In the genomic region with DNA sequence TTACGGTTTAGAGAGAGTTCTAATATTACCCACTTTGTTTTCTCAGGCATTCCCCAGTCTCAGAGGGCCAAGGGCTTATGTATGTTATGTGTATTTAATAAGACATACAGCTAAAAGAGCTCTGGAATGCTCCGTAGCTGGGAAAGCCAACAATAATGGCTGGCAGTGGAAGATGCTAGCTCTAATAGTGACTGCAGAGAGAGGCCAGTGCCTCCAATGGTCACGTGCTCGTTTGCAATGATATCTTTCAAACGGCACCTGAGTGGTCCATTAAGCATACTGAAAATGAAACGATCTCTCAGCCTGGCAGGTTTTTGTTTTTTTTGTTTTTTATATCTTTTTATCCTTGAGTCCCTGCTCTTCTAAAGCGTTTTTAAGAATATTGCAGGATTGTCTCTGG, we compare ENCODE assay signal across 20 mouse cellular contexts.
A peak's percentile ranks its signal among the peaks of the same experiment; 100 is the strongest.
DNase-seq lines count a peak whose midpoint lies in the region; ATAC-seq and TF ChIP-seq lines count a peak whose summit lies in the region.
"Had no signal": no experiment of that assay in that cellular context is flagged by ENCODE, and none has a peak within 500 bp of the region (broad histone marks: within the 10 kb centered on the region; RNA-seq: fewer than 3 reads in every experiment).

No protein-coding gene starts in this region.

- DNase-seq in brain, embryonic 14.5 days (ENCODE audit: low read depth): peak; percentile 76
- no peak for DNase-seq in right cerebral cortex, adult 2 months (ENCODE audit: low spot score in 2 of 2)
- no peak for DNase-seq in adrenal gland, postnatal 10 days
- DNase-seq in kidney, postnatal 36 days: no peak
- DNase-seq: adrenal gland, postnatal 14 days; cerebellum, adult 9-10 months; gastrocnemius, postnatal 14 days; layer of hippocampus, adult 9-11 months; liver; lung, adult 2 months; thymus, adult 18-20 months had no signal

- no peak overlapping the region for H3K9ac ChIP-seq in embryonic facial prominence, embryonic 13.5 days
- no peak overlapping the region for H3K9ac ChIP-seq in hindbrain, embryonic 15.5 days
- no peak overlapping the region for H3K9ac ChIP-seq in midbrain, embryonic 16.5 days (ENCODE audit: low read depth, low read length)
- H3K9ac ChIP-seq: embryonic facial prominence, embryonic 12.5 days had no signal

- no peak for TF ChIP-seq CTCF in brain, embryonic 14.5 days (IDR thresholded peaks at IDR 0.05; ENCODE audit: borderline replicate concordance, extremely low read depth, insufficient read depth, insufficient read length)

- no peaks in the 10 kb centered on the region for H3K9me3 ChIP-seq in embryonic facial prominence, embryonic 13.5 days
- H3K9me3 ChIP-seq in hindbrain, embryonic 15.5 days: no peaks in the 10 kb centered on the region
- no peaks in the 10 kb centered on the region for H3K9me3 ChIP-seq in midbrain, embryonic 16.5 days (replicated peaks; ENCODE audit: control insufficient read depth, low read length, poor library complexity, severe bottlenecking)
- H3K9me3 ChIP-seq: embryonic facial prominence, embryonic 12.5 days; heart, embryonic 10.5 days had no signal

- no peak overlapping the region for H3K27ac ChIP-seq in embryonic facial prominence, embryonic 13.5 days
- peak overlapping the region; percentile 72 for H3K27ac ChIP-seq in hindbrain, embryonic 15.5 days (replicated peaks)
- peak overlapping the region; percentile 82 for H3K27ac ChIP-seq in midbrain, embryonic 16.5 days (ENCODE audit: low read length)
- H3K27ac ChIP-seq: embryonic facial prominence, embryonic 12.5 days; heart, embryonic 10.5 days; kidney, postnatal 0 days; macrophage had no signal

- peaks cover 20% of the 10 kb centered on the region for H3K4me1 ChIP-seq in embryonic facial prominence, embryonic 13.5 days
- H3K4me1 ChIP-seq in hindbrain, embryonic 15.5 days (replicated peaks): peaks cover 21% of the 10 kb centered on the region
- H3K4me1 ChIP-seq in midbrain, embryonic 16.5 days (ENCODE audit: control insufficient read depth, insufficient read depth, low read length): peaks cover 10% of the 10 kb centered on the region

- no peak for TF ChIP-seq POLR2A in brain, embryonic 14.5 days (IDR thresholded peaks at IDR 0.05; ENCODE audit: borderline replicate concordance, extremely low read depth, insufficient read depth, insufficient read length, poor library complexity, severe bottlenecking)

- no peaks in the 10 kb centered on the region for H3K27me3 ChIP-seq in embryonic facial prominence, embryonic 13.5 days
- H3K27me3 ChIP-seq in hindbrain, embryonic 15.5 days: no peaks in the 10 kb centered on the region
- H3K27me3 ChIP-seq in midbrain, embryonic 16.5 days (ENCODE audit: control insufficient read depth, insufficient read depth, low read depth, low read length): no peaks in the 10 kb centered on the region
- H3K27me3 ChIP-seq: embryonic facial prominence, embryonic 12.5 days had no signal

- ATAC-seq in embryonic facial prominence, embryonic 13.5 days (ENCODE audit: insufficient number of reproducible peaks, insufficient read depth, low FRiP score, low TSS enrichment, low read depth): no peak
- ATAC-seq in hindbrain, embryonic 15.5 days (ENCODE audit: low FRiP score, low read depth): peak; percentile 74; the same call in 1 of the 2 replicates
- ATAC-seq in midbrain, embryonic 16.5 days: 0 out of 2 replicates have a peak, but pooled peaks have one; percentile 66
- ATAC-seq: CD4-positive, CD25-positive, alpha-beta regulatory T cell, adult 4 months; intestine, embryonic 16.5 days had no signal

- H3K4me2 ChIP-seq in embryonic facial prominence, embryonic 13.5 days: peak overlapping the region; percentile 33; the same call in 1 of the 2 replicates
- peak overlapping the region; percentile 19 for H3K4me2 ChIP-seq in hindbrain, embryonic 15.5 days
- H3K4me2 ChIP-seq in midbrain, embryonic 16.5 days (ENCODE audit: low read length): peak overlapping the region; percentile 12; the same call in 1 of the 2 replicates
- H3K4me2 ChIP-seq: embryonic facial prominence, embryonic 12.5 days had no signal

- H3K36me3 ChIP-seq in embryonic facial prominence, embryonic 13.5 days: no peaks in the 10 kb centered on the region
- H3K36me3 ChIP-seq in hindbrain, embryonic 15.5 days: no peaks in the 10 kb centered on the region
- H3K36me3 ChIP-seq in midbrain, embryonic 16.5 days (ENCODE audit: control insufficient read depth, insufficient read depth, low read length): no peaks in the 10 kb centered on the region
- H3K36me3 ChIP-seq: embryonic facial prominence, embryonic 12.5 days; heart, embryonic 10.5 days had no signal

- no peak overlapping the region for H3K4me3 ChIP-seq in embryonic facial prominence, embryonic 13.5 days
- H3K4me3 ChIP-seq in hindbrain, embryonic 15.5 days: no peak overlapping the region
- no peak overlapping the region for H3K4me3 ChIP-seq in midbrain, embryonic 16.5 days (ENCODE audit: low read depth, low read length)
- H3K4me3 ChIP-seq: embryonic facial prominence, embryonic 12.5 days; heart, embryonic 10.5 days had no signal

- 54% methylated on average over 7 of the region's 7 CpGs for WGBS in embryonic facial prominence, embryonic 13.5 days
- WGBS in hindbrain, embryonic 15.5 days: 32% methylated on average over 7 of the region's 7 CpGs
- WGBS in midbrain, embryonic 16.5 days: 31% methylated on average over 7 of the region's 7 CpGs
